Mouse (Mus musculus) kidney, postnatal 4 days (tissue): Measurements from ENCODE around the gene Csgalnact2.

Source experiments
- DNase-seq, 2 experiments: peaks; one replicate each; pipeline ENCODE4 v3.0.0; 2021; ENCODE audit warnings: mixed read lengths in 2 of 2

Csgalnact2 gene

DNA sequence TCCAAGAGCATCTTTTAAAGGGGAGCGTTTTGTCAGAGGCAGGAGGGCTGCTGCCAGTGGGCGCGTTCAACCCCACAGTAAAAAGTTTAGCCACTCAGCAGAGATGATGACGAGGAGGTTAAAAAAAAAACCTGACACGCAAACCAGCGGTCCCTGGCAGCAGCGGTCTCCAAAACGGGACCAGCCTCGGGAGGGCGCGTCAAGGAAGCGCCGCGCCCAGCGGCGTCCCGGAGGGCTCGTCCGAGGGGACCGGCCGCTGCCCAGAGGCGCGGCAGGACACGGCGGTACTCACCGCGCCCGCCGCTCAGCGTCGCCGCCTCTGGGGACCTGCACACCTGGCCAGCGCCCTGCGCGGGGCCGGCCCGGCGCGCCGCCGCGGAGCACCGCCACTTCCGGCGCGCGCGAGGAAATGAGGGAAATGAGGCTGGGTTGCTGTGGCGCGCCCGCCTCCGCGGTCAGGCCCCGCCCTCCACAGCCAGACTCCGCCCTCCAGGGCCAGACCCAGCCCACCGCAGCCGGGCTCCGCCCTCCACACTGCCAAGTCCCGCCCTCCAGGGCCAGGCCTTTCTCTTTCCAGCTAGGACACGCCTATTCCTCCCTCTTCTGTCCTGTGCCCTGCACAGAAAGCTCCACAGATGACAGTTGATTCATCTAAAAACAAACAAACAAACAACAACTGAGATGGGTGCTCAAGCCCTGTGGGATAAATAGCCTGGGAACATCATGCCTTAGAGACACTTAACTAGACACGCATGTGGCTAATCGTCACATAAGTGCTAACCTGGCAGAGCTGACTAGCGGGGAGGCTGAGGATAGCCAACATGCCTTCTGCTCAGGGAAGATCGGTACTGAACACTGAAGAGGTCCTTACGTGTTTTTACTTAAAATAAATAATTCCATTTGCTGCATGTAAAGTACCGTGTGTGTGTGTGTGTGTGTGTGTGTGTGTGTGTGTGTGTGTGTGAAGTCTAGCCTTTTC, at the start of gene Csgalnact2:
Csgalnact2 (minus strand) TSS at position 410 of the 979 bp plus-strand sequence.
- peak; percentile 97 for DNase-seq

DNA sequence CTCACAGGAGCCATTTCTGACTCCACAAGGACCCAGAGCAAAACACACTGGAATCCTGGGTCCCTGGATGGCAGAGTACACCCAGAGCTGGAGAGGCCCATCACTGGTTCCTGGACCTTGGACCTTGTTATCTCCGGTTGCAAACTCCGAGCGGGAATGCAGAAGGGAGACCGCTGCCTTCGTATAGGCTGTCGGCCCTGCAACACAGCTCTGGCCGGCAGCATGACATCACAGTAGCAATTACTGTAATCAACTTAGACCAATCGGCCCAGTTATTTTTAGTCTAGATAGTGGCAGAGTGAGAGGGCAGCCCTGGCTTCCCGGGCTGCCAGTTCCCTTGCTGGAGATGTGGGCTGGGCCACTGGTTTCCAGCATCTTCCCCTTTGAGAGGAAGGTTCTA, 49.7 kb upstream of the Csgalnact2 start:
- DNase-seq, result no peak

DNA sequence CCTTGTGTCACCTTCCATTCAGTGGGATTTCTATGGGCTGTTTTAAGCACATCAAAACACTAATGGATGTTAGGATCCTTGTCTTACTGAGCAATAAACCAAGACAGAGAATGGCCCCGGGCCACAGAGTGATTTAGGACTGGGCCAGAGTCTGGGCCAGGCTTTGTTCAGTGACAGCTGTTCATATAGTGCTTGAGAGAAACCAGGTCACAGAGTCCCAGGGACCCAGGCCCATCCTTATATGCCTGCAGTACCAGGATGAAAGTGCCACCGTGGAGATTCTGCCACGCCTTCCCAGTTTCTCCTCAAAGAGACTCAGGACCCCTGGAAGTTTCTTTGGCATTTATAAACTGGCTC, 48.3 kb upstream of the Csgalnact2 start:
- peak in 1 of 2 experiments; percentile 28 for DNase-seq

DNA sequence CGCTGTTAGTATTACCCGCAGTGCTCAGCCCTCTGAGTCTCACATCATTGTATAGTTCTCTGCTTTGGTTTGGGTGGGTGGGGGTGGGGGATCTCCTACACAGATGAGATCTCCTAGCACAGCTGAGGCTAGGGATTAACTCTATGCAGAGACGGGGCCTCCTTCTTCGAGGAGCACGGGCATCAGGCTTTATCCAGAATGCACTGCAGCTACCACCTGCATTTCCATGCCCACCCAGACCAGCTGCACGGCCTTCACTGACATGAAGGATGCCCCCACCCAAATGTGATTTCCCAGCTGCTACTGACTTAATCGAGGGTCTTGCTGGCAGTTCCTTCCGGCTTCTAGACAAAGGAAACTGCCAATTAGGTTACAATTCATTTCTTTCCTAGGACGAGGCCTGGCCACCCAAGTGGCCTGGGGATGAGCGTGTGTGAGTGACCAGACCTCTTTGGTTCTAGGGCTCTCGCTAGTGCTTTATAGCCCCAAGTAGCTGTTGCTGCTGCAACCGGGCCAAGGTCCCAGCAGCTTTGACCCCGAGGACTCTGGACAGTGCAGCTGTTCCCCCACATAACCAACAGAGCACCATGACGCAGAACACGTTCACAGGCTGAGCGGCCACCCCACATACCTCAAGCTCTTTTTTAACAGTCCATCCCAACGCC, 47.8 kb upstream of the Csgalnact2 start:
- DNase-seq, result peak; percentile 52 to 57

DNA sequence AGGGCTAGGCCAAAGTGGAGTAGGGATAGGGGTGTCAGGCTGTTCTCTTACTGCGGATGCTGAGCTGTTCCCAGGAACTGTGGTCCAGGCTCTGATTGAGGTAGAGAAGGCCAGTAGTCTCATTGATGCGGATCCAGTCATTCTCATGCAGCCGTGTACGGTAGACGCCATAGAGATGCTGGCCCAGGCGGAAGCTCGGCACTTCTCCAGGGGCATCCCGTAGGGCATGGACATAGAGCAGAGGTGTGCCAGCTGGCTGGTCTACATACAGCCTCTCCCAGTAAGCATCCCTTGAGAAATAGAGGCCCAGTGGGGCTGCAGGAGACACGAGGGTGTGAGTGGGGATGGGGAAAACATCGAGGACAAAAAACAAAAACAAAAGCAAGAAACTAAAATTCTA, 45.2 kb upstream of the Csgalnact2 start:
- DNase-seq, result no peak

DNA sequence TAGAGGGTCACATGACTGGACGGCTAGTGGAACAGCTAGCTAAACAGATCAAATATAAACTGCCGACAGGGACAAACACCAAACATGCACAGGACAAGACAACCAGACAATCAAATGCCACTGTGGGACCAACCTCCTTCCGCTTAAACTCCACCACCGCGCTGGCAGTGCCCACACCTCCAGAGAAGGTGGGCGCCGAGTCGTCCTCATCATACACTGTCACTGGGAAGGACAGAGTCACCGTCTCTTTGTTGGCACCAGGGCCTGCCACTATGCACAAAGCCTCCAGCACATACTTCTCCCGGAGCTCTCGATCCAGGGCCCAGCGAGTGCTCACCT, 41.1 kb upstream of the Csgalnact2 start:
- DNase-seq, result no peak

DNA sequence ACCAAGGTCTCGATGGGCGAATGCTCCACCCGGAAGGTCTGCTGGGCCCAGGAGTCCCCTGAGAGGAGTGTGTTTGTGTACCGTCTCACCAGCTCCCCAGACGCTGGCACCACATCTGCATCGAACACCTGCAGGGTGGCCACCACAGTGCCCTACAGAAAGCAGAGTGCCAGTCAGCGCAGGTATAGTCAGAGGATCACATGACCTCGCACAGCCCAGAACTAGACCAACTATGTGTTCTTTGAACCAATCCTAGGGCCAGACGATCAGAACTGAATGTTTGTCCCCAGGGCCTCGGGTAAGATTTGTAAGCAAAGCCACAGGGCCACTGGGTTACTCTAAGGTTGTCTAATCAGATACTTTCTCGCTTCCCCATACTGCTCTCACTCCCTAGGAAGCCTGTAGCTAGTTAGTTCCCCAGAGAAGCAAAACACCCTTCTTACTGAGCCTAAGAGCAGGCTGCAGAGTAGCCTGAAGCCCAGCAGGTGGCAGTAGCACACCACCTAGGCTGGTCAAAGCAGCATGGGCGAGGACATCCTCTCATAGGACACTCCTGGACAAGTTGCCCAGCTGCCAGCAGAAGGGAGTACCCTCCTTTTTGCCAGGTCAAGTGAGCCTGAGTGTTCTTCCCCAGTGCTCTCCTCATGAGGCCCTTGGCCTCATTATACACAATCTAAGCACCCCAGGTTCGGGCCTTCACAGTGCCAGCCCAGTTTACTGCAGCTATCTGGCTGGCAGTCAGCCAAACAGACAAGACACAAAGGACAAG, 40.6 kb upstream of the Csgalnact2 start:
- DNase-seq, result peak; percentile 76 to 82

DNA sequence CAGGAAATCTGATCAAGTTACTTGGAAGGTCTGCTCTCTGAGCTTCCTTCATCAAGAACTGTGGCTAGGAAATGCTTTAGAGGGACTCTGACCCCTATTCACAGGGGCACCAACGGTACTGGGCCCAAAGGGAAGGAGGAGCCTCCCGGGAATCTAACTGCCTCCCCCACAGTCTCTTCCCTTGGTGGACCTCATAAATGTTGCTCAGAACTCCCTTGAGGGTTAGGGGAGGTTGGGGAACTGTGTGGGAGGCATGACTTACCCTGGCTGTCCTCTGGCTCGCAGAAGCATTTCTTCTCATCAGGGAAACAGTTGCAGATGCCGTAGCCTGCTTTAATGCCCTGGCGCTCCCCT, 35.0 kb upstream of the Csgalnact2 start:
- DNase-seq, result peak; percentile 16 to 30

DNA sequence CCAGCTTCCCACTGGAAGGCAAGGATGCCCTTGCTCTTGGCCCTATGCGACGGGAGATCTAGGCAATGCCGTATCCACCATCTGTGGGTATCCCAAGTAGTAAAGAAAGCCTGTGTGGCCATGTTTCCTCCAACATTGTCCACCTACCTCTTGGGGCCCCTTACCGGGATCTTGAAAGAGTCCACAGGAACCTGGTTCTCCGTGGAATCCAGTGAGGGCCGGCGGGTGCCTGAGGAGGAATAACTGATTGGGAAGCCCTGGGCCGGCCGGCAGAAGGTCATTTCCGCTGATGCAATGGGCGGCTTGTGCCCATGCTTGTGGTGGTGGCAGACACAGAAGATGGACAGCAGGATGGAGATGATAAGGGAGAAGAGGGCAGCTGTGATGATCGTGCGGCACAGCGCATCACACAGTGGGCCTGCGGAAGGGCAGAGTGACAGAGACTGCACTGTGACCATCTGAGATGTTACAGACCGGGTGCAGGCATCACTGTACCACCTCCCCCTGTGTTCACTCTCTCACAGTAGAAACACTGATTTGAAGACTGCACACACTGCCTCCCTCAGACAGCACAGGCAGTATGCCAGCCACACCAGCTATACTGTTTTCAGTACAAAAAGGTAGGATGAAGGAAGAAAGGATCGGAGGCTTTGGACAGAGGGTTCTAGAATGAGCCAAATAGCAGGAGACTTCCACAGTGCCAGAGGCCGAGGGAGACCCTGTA, 34.5 kb upstream of the Csgalnact2 start:
- DNase-seq, result no peak

DNA sequence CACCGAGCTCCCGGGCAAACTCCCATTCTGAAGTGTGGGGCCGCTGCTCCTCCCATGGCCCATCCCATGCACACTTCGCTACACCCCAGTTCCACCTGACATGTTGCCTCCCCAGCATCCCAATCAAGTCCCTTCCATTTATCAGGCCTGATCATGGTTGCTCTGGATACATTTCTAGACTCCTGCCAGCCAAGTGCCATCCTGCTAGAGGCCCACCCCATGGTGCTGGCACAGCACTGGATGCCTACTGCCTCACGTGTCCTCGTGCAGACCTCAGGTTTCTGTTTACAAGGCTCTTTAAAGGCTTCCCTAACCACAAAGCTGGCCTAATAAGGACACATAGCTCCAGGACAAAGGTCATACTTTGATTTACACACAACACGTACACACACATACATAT, 32.4 kb upstream of the Csgalnact2 start:
- DNase-seq, result no peak

DNA sequence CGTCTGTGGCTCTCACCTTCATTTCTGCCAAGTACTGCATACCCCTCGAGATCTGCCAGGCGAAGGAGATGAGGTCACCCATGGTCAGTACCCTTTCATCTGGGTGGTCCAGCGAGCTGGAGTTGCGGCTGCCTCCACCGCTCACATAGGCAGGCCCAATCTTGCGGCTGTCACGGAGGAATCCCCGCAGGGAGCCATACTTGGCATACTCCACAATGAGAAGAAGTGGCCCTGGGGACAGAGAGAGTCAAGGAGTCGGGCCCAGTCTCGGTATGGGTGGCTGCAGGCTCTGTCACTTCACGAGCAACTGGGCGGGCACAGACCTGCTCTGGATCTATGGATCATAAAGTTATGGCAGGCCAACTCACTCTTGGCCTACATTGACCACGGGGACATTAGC, 29.2 kb upstream of the Csgalnact2 start:
- DNase-seq, result no peak

DNA sequence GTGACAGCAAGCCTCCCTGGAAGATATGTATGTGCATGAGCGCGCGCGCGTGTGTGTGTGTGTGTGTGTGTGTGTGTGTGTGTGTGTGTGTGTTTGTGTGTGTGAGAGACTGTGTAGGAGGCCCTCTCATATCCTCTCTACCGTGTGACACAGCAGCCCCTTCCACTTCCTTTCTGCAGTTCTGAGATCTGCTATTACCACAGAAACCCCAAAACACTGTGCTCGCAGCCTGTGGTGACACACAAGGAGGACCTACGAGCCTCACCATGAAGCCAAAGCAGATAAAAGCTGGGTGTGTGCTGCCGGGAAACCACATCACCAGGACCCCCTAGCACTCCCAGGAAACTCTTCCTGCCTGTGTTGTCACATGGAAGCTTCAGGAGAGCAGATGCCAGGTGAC, 28.1 kb upstream of the Csgalnact2 start:
- DNase-seq, result no peak

DNA sequence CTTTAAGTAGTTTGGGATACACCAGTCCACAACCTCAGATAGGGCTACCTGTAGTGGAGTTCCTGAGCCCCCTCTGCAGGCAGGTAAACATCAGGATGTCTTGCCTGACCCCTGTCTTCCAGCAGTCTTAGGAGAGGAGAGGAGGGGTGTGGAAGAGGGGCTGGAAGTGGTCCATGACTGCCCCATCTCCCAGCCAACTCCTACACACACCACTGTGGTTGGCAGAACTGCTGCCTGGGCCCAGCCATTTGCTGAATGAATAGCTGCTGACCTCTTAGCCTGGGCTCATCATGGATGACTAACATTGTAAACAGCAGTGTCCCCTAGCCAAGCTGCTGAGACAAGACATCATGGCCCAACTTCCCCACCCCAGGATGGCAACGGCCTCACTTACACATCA, 26.6 kb upstream of the Csgalnact2 start:
- DNase-seq, result no peak

DNA sequence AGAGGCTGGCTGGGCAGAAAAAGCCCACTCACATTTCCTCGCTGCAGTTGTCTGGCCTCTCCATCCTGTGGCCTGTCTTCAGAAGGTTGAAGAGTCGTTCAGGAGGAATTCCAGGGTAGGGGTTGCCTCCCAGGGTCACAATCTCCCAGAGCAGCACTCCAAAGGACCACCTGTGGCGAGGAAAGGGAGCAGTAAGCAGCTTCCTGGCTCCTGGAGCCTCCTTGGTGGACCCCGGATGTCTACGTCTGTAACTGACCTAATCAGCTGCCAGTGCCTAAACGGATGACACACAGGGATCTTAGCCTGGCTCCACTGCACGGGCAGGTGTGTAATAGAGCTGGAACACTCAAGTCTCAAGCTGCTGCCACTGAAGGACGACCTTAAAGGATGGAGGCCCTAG, 25.8 kb upstream of the Csgalnact2 start:
- DNase-seq, result no peak

DNA sequence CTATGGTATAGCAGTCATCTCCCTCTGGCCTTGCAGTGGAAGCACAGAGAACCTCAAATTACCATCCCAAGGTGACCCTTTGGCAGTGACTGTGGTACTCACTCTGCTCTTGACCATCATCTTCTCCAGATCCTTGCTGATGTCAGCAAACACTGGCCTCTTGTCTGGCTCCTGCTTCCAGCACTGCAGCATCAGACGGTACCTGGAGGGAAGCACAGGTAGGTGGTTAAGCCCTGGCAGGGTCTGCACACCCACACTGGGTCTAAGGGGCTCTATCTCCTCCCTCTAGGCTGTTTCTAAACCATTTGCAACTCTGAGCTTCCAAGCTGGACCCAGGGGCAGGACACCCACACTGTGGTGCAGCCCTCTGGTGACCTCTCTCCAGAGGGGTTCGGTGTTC, 24.1 kb upstream of the Csgalnact2 start:
- no peak for DNase-seq

DNA sequence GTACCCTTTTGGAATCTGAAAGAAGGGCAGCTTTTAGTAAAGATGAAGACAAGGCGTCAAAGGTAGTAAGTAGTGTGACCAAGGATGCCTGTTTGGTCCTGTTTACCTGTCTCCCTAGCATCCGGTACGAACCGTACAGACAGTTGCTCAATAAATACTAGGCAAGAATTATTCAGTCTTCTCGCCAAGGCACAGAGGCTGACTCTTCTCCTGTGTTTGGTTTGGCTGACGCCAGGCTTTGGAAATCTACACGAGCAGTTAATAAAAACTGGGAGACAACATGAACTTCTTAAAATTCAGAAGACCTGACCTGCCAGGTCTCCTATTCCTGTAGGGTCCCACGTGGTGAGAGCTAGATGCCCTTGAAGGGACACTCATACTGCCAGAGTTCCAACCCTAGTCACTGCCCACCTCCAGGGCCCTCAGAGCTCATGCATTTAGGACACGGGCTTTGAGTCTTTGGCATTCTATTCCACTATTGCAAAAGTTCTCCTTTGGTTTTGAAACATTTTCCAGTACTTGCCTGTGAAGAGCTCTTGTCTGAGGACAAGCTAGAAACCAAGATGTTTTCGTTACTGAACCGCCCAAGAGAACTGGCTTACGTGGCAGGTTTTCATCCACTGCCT, 23.6 kb upstream of the Csgalnact2 start:
- DNase-seq, result no peak

DNA sequence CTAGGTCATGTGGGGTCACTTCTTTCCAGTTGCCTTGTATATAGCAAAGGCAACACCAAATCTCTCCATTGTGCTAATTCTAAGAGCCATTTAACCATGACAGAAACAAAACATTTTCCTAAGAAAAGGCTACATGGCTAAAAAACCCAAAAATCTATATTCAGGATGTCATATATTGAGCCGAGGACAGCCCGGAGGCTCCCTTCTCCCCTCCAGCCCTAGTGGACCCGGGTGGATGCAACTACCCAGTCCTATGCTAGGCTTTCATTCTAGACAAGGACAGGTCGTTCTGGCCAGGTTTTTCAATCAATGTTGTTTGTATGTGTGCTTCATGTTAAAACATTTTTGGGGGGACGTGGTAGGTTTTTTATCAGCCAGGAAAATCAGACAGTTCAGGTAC, 14.2 kb upstream of the Csgalnact2 start:
- no peak for DNase-seq

DNA sequence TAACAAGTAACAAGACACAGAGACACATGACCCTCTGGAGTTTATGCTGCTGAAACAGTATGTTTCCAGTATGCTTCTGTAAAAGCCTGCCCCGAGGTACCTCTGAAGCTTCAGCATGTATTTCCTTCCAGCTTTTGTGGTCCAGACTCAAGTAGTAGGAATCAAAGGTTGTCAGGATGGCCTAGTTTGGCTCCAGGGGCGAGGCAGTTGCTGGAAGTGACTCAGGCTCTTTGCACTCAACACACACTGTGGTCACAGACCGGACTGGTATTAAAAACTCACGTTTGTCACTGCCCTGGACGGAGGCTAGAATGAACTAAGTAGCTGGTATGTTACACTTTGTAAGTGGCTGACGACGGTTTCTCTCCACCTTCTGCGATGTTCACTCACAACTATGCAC, 12.0 kb upstream of the Csgalnact2 start:
- DNase-seq, result no peak

DNA sequence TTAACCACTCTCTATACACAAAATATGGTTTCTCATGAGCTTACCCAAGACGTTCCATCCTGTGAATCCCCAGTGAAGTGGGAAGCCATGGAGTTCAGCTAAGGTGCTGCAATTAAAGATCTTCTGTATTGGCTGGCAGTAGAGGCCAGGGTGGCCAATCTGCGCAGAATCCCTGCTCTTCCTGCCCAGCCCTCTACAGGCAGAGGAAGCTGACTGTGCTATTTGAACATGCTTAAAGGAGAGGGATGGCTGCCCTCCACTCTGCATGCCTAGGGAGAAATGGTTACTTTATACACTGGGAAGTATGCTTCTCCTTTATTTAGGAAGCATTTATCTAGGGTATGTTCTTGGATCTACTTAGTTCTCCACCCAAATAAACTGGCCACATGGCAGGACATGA, 11.6 kb upstream of the Csgalnact2 start:
- DNase-seq, result no peak

DNA sequence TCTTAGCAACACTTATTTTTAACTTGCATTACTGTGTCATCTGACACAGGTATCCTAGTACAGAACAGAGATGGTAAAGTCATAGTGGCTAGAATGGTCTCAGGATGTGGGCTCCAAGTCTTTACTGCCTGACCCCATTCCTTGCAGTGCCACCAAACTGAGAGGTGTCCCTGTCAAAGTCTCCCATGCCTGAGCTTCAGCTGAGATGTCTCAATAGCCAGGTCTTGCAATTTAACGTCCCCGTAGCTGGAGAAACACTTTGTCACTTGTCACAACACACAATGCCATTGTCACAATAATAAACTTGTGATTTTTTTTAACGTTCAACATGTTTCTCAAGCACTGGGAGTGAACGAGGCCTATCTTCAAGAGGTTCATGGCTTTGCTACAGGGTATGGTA, 11.2 kb upstream of the Csgalnact2 start:
- no peak for DNase-seq

DNA sequence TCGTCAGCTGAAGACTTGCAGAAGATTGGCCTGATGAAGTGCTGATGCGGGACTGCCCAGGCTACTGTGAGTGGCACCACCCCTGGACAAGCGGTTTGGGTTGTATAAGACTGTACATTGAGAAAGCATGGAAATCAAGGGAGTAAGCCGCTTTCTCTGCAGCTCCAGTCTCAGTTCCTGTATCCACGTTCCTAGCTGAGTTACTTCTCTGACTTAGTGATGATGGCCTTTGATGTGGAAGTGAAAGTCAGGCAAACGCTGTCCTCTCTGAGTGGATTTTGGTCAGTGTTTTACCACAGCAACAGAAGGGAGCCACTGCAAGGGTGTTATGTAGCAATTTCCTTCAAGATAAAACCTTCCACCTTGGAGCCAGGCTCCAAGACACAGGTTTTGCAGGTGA, 2.0 kb upstream of the Csgalnact2 start:
- no peak for DNase-seq

DNA sequence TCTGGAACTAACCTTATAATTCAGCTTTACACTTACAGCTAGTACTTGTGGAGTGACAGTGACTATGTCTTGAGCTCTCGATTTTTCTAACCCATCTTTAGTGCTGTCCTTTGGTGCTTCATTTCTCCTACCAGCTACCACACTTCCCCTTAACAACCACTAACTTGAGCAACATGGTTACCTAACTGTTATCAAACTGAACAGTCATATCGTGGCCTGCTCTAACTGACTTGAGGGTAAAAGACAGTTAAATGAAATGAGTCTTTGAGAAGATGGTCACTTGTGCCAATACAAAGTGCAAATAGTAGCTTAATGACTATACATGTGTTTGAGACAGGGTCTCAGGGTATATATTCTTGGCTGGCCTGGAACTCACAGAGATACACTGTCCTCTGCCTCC, 1.8 kb downstream of the Csgalnact2 start:
- no peak for DNase-seq

DNA sequence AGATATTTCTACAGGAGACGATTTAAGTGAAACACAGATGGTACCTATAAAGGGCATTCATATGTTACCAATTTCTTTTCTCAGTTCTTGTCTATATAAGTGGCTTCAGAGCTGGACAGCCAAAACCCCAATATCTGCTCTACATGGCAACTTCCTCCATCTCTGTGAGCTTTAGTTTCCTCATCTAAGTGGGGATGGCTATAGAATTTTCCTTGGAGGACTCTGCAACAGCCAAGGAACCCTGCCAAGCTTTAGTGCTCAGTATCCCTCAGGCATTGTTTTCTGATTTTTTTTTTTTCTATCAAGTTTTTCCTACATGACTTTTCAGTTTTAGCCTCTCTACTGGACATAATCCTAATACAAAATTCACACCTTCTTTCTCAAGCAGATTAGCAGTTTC, 4.5 kb downstream of the Csgalnact2 start:
- DNase-seq, result no peak
